Mouse (Mus musculus) frontal cortex, postnatal 36 days (tissue): ENCODE measurements around the gene Tepp.
A peak's percentile ranks its signal among the peaks of the same experiment; 100 is the strongest.

Experiments used
- DNase-seq, 2 experiments: peaks; one replicate each; pipeline ENCODE4 v3.0.0; 2022; ENCODE audit warnings: low spot score in 2 of 2

The Tepp gene

DNA sequence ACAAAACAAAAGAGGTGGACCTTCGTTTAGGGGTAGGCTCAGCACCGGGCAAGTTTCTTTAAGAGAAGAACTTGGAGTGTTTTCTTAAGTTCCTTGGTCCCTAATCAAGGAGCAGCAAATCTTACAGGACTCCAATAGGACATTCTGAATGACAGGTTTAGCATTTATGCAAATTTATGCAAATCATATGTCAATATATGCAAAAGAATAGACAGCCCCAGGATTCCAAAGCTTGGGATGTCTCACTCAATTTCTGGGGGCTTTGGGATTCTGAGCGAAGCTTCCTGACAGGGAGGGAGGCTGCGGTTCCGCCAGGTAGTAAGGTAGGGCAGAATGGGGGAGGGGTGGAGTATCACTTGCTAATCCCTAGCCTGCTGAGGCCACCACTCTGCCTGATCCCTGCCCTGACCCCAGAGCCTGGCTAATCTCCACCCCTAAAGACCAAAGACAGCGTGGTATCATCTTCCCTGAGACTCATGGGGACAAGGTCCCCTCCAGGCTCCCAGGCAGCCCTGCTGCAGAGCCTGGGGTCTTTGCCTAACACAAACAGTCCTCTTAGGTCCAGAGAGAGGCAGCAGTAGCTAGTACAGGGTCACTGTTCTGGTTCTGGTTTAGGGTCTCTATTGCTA, at the start of gene Tepp:
TSS of gene Tepp (plus strand) at position 225 of the 629 bp plus-strand sequence.
- no peak for DNase-seq

DNA sequence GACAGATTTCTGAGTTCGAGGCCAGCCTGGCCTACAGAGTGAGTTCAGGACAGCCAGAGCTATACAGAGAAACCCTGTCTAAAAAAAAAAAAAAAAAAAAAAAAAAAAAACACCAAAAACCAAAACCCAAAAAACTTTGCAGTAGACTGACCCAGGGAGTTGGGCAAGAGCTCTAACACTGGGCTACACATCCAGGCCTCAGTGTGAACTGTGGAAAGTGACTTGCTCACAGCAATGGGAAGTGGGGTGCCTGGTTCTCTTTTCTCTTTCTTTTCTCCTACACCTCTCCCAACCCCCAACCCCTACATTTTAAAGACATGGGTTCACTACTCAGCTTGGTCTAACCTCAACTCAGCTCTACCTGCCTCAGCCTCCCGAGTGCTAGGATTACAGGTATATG, 48.2 kb upstream of the Tepp start:
- no peak for DNase-seq

DNA sequence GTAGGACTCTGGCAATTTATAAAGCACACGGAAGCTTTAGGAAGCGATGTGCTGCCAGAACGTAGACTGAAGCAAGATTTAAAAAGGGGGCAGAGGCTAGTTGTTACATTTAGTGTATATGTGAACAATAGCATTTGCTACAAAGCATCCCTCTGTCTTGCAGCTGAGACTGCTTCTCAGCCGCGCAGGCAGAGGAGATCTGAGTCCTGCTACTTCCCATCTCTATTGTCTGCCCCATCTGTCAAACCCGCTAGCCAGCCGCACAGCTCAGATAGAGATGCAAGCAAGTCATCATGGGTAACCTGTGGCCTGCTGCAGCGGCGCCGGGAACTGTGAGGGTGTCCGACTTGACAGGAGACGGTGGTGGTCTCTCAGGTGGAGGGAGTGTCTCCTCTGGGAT, 39.9 kb upstream of the Tepp start:
- no peak for DNase-seq

DNA sequence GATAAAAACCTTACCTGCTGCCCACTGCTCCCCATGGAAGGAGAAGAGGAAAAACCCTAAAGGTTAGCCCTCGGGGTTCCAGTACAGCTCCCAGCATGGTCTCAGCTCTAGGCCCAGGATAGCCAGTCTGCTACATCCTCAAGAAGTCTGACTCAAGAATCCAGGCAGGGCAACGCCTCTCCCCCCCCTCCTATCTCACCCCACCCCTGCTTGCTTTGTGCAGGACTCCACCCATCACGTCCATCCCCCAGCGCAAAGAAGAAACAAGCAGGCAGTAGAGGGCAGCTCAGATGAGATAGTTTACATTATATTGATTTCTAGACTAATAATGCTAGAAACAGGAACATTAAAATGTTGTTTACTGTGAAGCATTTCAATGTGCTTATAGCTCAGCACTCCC, 38.5 kb upstream of the Tepp start:
- DNase-seq, result no peak

DNA sequence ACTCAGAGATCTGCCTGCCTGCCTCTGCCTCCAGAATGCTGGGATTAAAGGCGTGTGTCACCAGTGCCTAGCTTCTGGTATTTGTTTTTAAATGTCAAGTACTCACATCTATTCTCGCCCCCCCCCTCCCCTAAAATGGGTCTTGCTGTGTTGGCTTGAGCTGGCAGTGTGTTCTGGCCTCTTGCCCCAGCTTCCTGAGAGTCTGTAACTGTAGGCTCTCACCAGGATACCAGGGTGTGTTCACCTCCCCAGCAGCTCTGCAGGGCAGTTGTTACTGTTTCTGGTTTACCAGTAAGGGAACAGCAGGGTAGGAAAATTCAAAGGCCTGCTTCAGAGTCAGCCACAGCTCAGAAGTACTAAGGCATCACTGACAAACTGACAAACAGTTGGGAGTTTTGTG, 37.5 kb upstream of the Tepp start:
- DNase-seq, result no peak

DNA sequence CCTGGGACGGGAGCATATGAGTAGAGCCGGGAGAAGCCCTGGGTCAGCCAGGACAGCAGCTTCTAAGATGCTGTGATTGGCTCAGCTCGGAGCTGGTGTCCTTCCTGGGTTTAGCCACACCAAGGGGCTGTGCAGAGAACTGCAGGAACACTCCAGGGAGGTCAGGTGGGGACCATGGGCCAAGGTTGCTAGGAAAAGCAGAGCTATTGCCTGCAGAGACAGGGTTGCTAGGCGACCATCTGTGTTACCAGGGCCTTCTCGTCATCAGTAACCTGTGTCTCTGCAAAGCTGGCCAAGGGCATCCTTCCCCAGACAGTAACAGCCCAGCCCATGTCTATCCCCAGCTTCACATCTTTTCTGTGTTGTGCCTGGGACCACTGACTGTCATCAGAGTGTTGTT, 28.9 kb upstream of the Tepp start:
- DNase-seq, result peak in 1 of 2 experiments; percentile 13

DNA sequence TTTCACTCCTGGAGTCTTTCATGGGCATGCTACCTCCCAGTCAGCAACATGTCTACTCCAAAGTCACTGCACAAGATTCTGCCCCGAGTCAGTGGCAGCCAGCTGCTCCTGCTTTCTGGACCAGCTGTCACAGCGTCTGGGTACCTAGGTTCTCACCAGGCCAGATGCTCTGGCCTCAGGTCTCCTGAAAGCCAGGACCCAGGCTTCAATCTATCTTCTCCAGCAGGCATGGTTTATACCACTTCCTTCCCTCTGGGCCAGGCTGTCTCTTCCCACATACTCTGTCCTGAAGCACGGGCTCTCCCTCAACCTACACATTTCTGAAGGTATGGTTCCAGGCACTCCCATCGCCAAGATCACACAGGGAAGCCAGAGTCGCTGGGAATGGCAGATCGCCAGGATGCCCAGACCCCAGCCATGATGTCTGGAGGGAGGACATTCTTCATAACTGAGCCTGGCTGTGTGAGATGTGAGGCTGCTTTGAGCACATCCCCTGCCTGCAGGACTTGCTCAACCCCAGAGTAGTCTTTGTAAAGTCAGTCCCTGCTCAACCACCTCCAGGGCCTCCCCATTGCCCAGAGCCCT, 21.2 kb upstream of the Tepp start:
- DNase-seq, result no peak

DNA sequence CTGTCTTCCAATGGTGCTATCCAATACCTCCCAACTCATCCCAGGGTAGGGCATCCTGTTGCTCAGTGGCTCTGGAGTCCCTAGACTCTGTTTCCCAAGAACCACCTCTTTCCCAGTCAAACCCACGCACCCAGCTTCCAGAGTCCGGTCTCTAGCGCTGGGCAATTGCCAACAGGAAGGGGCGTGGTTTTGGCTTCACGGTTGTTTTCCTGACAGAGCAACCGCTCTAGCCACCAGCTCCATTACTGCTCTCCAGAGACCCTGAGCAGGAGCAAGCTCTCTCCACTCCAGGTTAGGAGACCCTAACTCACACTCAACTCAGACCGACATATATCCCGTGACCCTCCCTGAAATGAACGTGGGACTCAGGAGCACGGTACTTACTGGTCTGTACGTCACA, 17.2 kb upstream of the Tepp start:
- no peak for DNase-seq

DNA sequence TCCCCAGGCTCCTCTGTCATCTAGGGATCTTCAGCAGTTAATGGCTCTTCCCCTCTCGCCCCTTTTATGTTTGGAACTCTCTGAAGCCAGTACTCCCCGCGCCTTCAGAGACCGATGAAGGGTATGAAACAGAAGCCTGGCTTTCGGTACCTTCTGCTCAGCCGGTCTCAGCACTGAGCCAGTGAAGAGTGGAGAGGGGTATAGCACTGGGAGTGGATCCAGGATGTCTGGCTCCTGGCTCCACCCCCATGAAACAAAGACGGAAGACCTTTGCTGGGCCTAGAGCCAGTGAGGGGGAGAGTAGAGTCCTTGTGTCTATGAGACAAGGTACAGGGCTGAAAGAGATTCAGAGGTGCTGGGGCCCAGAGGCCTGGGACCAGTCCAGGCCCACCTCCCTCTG, 16.5 kb upstream of the Tepp start:
- DNase-seq, result no peak

DNA sequence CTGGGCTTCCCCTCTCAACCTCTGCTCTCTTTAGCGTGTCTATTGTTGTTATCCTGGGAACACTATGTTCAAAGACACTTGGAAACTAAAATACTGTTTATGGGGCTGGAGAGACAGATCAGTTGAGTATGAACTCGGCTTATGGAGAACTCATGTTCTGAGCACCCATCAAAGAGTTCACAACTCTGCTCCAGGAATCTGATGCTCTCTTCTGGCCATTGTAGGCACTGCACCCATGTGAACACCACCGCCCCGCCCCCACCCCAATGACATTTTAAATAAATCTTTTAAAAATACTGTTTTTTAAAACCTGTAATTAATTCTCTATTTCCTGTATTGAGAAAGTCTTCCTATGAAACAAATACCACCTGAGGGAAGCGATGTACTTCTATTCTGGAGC, 8.0 kb upstream of the Tepp start:
- no peak for DNase-seq

DNA sequence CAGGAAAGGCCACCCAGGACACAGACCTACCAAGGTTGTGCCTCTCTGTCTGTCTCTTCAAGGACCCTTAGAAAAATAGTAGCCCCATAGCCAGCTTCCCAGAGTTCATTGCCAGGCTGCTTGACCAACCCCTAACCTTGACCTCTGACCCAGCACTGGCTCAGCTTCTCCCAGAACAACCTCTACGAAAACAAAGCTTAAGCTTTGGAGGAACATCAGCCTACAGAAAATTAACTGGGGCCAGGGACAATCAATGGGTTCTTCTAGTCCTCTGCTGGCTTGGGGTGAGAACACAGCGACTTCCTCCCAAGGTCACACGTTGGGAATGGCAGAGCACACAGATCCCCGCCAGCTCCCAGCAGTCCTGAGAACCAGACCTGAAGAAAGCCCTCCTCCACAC, 4.8 kb upstream of the Tepp start:
- no peak for DNase-seq

DNA sequence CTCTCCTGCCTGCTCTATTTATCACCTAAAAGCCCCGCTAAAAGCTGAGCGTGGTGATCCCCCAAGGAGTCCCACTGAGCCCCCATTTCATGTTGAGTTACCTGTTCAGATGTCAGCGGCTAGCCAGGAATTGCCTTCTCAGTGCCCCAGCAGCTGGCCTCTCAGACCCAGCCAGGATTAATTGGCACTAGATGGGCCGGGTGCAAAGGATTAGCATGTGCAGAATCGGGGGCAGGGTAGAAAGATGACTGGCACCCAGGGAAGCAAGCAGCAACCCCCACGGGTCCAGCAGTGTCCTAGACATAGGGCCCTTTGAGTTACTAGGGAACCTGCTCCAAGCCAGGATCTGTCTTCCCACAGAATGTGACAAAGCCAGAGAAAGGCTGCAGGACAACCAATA, 3.9 kb upstream of the Tepp start, which contains the start of gene Cngb1:
TSS of gene Cngb1 (minus strand) at position 155 of the 400 bp plus-strand sequence.
- DNase-seq, result no peak

DNA sequence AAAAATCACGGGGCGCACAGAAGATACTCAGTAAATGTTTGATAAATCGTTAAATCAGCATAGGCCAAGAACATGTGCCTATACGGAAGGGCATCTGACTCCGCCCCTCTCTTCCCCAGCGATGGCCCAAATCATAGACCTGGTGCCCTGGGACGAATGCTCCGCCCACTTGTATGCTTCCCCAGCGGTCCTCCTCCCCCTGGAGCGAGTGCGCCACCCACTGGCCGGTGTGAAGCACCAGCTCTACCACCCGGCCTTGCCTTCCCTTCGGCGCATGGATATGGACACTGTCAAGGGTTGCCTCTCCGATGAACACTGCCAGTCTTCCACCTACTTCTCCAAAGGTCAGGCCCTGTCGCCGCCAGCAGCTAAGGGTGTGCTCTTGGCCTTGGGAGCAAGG, 2.5 kb downstream of the Tepp start:
- no peak for DNase-seq

DNA sequence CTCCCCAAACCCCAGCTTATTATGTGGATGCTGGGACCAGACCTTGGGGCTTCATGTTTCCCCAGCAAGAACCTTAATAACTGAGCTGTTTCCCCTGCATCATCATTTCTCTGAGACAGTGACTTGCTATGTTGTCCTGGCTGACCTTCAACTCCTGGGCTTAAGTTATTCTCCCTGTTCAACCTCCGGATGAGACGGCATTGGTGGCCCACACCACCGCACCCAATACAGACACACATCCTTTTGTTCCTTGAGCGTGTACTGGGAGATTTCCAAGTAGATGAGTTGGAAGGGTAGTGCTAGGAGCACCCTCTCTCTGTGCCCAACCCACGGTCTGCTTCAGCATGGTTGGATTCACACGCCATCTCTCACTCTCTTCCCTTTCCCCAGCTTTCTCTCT, 3.5 kb downstream of the Tepp start:
- DNase-seq, result no peak

DNA sequence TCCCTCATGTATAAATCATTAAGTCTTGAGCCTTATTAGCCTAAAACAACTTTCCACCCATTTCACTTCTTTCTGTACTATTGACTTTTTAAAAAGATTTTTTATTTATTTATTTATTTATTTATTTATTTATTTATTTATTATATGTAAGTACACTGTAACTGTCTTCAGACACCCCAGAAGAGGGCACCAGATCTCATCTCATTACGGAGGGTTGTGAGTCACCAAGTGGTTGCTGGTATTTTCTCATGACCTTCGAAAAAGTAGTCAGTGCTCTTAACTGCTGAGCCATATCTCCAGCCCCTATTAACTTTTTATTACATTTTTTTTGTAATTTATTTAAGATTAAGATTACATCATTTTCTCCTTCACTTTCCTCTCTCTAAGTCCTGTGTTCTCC, 4.3 kb downstream of the Tepp start:
- DNase-seq, result no peak

DNA sequence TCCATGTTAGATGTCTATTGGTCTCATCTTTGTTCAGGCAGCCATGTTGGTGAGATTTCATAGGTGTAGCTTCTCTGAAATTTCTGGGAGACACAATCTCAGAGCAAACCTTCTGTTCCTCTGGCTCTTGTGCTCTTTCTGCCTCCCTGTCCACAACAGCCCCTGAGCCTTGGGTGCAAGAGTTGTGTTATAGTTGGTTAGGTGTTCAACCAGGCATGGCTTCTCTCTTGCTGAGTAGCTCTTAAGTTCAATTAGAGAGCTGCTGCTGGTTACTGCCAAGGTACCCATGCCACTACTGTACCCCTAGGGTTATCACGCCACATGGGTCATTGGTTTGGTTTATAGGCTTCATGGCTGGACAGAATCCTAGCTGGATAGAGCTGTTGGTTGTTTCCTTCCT, 5.0 kb downstream of the Tepp start:
- no peak for DNase-seq

DNA sequence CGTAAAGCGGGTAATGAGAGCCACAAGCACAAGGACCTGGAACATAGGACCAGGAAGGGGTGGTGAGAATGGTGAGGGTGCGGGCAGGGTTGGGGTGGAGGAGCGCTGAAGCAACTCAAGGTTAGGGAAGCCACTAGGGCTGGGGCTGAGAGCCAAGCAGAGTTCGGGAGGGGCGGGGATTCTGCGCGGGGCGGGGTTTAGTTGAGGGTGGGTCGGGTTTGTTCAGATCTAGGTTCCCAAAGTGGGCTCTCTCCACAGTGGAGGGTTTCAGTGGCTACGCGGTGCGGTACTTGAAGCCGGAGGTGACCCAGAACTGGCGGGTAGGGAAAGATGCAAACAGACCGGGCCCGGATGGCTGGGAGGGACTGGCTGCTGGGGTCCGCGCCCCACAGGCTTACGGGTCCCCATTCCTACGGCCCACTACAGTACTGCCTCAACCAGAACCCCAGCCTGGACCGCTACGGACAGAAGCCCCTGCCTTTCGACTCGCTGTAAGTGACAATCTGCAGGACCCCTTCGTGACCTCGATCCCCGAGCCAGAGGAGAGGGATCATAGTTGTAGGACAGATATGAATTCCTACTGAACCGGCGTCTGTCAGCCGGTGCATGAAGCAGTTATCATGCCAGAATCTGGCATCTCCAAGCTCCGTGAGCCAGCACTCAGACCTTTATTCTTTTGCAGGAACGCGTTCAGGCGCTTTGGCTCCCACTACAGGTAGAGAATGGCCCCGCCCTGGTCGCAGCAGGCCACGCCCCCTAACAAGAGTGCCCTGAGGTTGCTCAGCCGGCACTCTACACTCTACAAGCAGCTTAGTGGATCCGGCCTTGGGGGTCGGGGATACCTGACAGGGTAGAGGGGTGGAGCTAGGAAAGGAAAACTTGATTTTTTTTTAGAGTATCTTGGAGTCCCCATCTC, 10.1 kb downstream of the Tepp start:
- peak in 1 of 2 experiments; percentile 14 for DNase-seq

DNA sequence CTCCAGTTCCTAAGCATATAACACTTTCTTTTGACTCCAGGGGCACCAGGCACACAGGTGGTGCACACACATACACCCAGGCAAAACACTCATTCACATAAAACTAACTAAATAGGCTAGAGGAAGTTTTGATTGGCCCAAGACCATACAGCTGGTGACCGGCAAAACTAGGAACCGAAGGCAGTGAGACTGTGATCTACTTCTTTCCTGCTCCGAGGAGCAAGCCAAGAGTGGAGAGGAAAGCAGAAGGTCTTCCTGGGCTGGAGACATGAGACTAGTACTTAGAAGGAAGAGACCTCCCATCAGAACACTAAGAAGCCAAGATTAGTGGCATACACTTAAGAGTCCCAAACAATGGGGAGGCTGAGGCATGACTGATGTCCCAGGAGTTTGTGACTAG, 12.8 kb downstream of the Tepp start:
- no peak for DNase-seq

DNA sequence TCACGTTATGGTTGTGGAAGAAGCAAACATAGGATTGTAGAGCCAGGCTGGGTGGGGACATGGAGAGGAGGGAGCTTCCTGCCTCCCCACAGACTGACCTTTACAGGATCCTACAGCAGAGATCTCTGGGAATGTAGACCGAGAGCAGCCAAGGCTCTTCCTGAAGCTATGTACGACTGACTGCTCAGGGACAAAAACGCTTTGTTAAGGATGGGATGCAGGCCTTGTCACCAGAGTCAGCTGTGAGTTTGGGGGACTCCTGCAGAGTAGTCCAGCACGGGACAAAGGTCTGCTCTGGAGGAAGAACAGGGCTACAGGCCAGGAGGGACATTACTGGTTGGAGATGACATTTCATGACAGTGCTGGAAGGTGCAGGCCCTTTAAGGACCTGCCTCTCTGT, 14.3 kb downstream of the Tepp start:
- no peak for DNase-seq

DNA sequence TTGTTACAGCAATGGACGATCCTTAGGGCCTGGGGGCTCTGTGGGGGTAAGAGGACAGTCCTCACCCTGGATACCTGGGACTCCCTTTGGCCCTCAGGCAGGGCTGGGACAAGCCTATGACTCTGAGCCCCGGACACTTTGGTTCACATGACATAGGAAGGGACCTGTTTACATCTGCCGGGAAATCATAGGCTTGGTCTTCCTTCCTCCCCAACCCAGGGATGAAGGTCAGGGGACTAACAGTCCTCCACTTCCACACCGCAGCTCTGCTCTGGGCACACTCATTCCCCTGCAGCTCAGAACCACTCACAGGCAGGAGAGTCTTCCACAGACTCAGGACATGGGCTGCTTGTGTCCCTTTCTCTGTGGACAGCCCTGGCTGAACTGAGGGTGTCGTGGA, 16.5 kb downstream of the Tepp start:
- no peak for DNase-seq

DNA sequence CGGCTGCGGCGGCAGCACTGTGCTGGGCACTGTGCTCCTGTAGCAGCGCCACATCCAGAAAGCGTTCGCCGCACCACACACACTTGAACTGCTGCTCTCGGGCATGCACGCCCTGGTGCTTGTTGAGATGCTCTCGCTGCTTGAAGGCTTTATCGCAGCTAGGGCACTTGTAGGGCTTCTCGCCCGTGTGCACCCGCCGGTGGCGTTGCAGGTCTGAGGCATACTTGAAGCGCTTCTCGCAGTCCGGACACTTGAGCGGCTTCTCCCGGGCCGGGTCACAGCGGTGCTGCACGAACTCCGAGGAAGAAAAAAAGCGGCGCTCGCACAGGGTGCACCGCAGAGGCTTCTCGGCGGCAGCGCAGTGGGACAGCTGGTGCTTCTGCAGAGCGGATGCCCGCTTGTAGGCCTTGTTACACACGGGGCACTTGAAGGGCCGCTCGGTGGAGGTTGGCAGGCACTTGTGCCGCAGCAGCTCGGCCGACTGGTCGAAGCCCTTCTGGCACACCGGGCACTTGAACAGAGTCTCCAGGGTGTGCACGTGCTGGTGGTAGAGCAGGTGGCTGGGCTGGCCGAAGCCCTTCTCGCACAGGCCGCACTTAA, 17.6 kb downstream of the Tepp start:
- no peak for DNase-seq

DNA sequence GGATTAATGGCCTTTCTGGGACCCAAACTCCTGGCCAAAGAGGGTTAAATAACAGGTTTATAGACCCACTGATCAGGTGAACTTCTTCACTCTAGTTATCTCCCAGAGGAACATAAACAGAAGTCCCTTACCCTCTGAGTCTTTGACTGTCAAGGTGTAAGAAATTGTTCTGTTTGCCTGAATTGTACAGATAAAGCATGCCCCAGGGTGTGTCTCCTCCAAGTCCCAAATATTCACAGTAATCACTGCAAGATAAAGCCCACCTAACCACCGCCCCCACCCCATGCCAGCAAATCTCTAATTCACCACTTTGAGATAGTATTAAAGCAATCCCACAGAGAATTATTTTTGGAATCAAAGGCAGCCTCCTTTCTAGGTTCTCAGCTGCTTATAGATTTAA, 20.0 kb downstream of the Tepp start:
- no peak for DNase-seq
